Mouse (Mus musculus) MEL (cell line): ENCODE measurements around the gene Mpzl1. TPM values are rescaled to one million over a fixed set of nuclear protein-coding genes. Genes with fewer than 3 reads are reported as not detected.

Source experiments
- DNase-seq: peaks from one replicate; pipeline ENCODE4 v3.0.0; 2011; ENCODE audit warnings: low read depth, low spot score
- H3K27ac ChIP-seq: 2 replicates; pipeline ENCODE4 v1.5.1; 2012; ENCODE audit warnings: low read depth, mild to moderate bottlenecking, control low read depth, low read length, moderate library complexity; ENCODE audit not compliant: control insufficient read depth
- H3K27me3 ChIP-seq, 2 experiments: fragments of 150-350 bp in 1 of 2; sonication (generic) in 1 of 2; 2 replicates each; pipeline ENCODE4 v1.6.1; 2012; ENCODE audit warnings: low read length in 2 of 2, mild to moderate bottlenecking in 2 of 2, improper control_type of control experiment in 1 of 2, moderate library complexity in 1 of 2; ENCODE audit not compliant: insufficient read depth in 2 of 2, control insufficient read depth in 1 of 2
- H3K36me3 ChIP-seq, 2 experiments: 2 replicates each; pipeline ENCODE4 v1.6.1; 2012 to 2014; ENCODE audit warnings: low read length in 2 of 2, improper control_type of control experiment in 1 of 2, inconsistent platforms in 1 of 2, mild to moderate bottlenecking in 1 of 2; ENCODE audit not compliant: insufficient read depth in 2 of 2, control insufficient read depth in 1 of 2
- H3K4me1 ChIP-seq, 2 experiments: fragments of 150-350 bp in 1 of 2; sonication (generic) in 1 of 2; 2 replicates each; pipeline ENCODE4 v1.6.1; 2012; ENCODE audit warnings: low read length in 2 of 2, improper control_type of control experiment in 1 of 2, mild to moderate bottlenecking in 1 of 2; ENCODE audit not compliant: insufficient read depth in 2 of 2, control insufficient read depth in 1 of 2
- H3K4me3 ChIP-seq, 2 experiments: fragments of 150-350 bp in 1 of 2; sonication (generic) in 1 of 2; 2 replicates each; pipeline ENCODE4 v1.5.1; 2012; ENCODE audit warnings: low read depth in 2 of 2, low read length in 2 of 2, mild to moderate bottlenecking in 2 of 2, moderate library complexity in 2 of 2, control low read depth in 1 of 2, improper control_type of control experiment in 1 of 2; ENCODE audit not compliant: control insufficient read depth in 1 of 2, insufficient read depth in 1 of 2
- H3K79me2 ChIP-seq: 2 replicates; pipeline ENCODE4 v1.6.1; 2012; ENCODE audit warnings: mild to moderate bottlenecking, low read length, moderate library complexity; ENCODE audit not compliant: control insufficient read depth, poor library complexity, insufficient read depth
- H3K9ac ChIP-seq: 2 replicates; pipeline ENCODE4 v1.6.1; 2012; ENCODE audit warnings: low read depth, mild to moderate bottlenecking, control low read depth, low read length, moderate library complexity; ENCODE audit not compliant: control insufficient read depth, poor library complexity, severe bottlenecking
- H3K9me3 ChIP-seq: fragments of 150-350 bp; sonication (generic); replicated peaks from 2 replicates; pipeline ENCODE4 v1.6.1; 2012; ENCODE audit warnings: mild to moderate bottlenecking, low read length, improper control_type of control experiment, moderate library complexity; ENCODE audit not compliant: insufficient read depth
- CHD1 ChIP-seq: IDR thresholded peaks from 2 replicates; pipeline ENCODE4 v1.6.1; 2012; ENCODE audit warnings: low read depth, mild to moderate bottlenecking, inconsistent platforms, low read length, improper control_type of control experiment
- CHD2 ChIP-seq: IDR thresholded peaks from 2 replicates; pipeline ENCODE4 v1.6.1; 2011; ENCODE audit warnings: low read length, improper control_type of control experiment
- CTCF ChIP-seq, 3 experiments: IDR thresholded peaks in 2 of 3; conservative IDR thresholded peaks in 1 of 3; 2 replicates each; pipeline ENCODE4 v1.5.1; 2011 to 2012; ENCODE audit warnings: low read length in 3 of 3, low read depth in 2 of 3, mild to moderate bottlenecking in 2 of 3, improper control_type of control experiment in 1 of 3, inconsistent platforms in 1 of 3, mixed read lengths in 1 of 3, moderate library complexity in 1 of 3; ENCODE audit not compliant: control insufficient read depth in 1 of 3, insufficient read depth in 1 of 3, poor library complexity in 1 of 3, severe bottlenecking in 1 of 3
- E2F4 ChIP-seq: IDR thresholded peaks from 2 replicates; pipeline ENCODE4 v1.6.1; 2011; ENCODE audit warnings: low read depth, low read length, improper control_type of control experiment, borderline replicate concordance
- ELF1 ChIP-seq: IDR thresholded peaks from 2 replicates; pipeline ENCODE4 v1.6.1; 2014; ENCODE audit warnings: low read depth, mild to moderate bottlenecking, inconsistent platforms, low read length, improper control_type of control experiment, moderate library complexity
- EP300 ChIP-seq, 2 experiments: IDR thresholded peaks; 2 replicates each; pipeline ENCODE4 v1.6.1; 2011; ENCODE audit warnings: improper control_type of control experiment in 2 of 2, low read length in 2 of 2, low read depth in 1 of 2, mild to moderate bottlenecking in 1 of 2
- ETS1 ChIP-seq: IDR thresholded peaks from 2 replicates; pipeline ENCODE4 v1.6.1; 2012; ENCODE audit warnings: low read depth, mild to moderate bottlenecking, inconsistent platforms, low read length, improper control_type of control experiment, moderate library complexity
- GATA1 ChIP-seq: IDR thresholded peaks from 2 replicates; pipeline ENCODE4 v1.6.1; 2011; ENCODE audit warnings: low read depth, low read length, improper control_type of control experiment
- JUND ChIP-seq: IDR thresholded peaks from 2 replicates; pipeline ENCODE4 v1.6.1; 2011; ENCODE audit warnings: low read depth, mild to moderate bottlenecking, improper control_type of control experiment, low read length
- MAX ChIP-seq: IDR thresholded peaks from 2 replicates; pipeline ENCODE4 v1.6.1; 2011; ENCODE audit warnings: low read length, improper control_type of control experiment
- MAZ ChIP-seq: IDR thresholded peaks from 2 replicates; pipeline ENCODE4 v1.6.1; 2012; ENCODE audit warnings: low read depth, mild to moderate bottlenecking, inconsistent platforms, low read length, improper control_type of control experiment
- MEF2A ChIP-seq: IDR thresholded peaks from 2 replicates; pipeline ENCODE4 v1.6.1; 2014; ENCODE audit warnings: low read depth, mild to moderate bottlenecking, inconsistent platforms, low read length, improper control_type of control experiment; ENCODE audit not compliant: poor library complexity, insufficient replicate concordance, severe bottlenecking; ENCODE audit errors: extremely low read depth
- MXI1 ChIP-seq: IDR thresholded peaks from 2 replicates; pipeline ENCODE4 v1.6.1; 2011; ENCODE audit warnings: mild to moderate bottlenecking, low read depth, low read length, improper control_type of control experiment
- MYB ChIP-seq: IDR thresholded peaks from 2 replicates; pipeline ENCODE4 v1.6.1; 2011; ENCODE audit warnings: mild to moderate bottlenecking, low read depth, low read length, improper control_type of control experiment
- MYC ChIP-seq: IDR thresholded peaks from 2 replicates; pipeline ENCODE4 v1.6.1; 2011; ENCODE audit warnings: low read depth, mild to moderate bottlenecking, low read length, improper control_type of control experiment, moderate library complexity
- NELFE ChIP-seq: IDR thresholded peaks from 2 replicates; pipeline ENCODE4 v1.6.1; 2011; ENCODE audit warnings: low read depth, low read length, improper control_type of control experiment
- NRF1 ChIP-seq: IDR thresholded peaks from 2 replicates; pipeline ENCODE4 v1.6.1; 2014; ENCODE audit warnings: low read depth, mild to moderate bottlenecking, inconsistent platforms, low read length, improper control_type of control experiment, moderate library complexity; ENCODE audit not compliant: poor library complexity, insufficient read depth, severe bottlenecking
- RAD21 ChIP-seq: IDR thresholded peaks from 2 replicates; pipeline ENCODE4 v1.6.1; 2011; ENCODE audit warnings: mild to moderate bottlenecking, low read depth, low read length, improper control_type of control experiment
- RCOR1 ChIP-seq: IDR thresholded peaks from 2 replicates; pipeline ENCODE4 v1.6.1; 2012; ENCODE audit warnings: low read depth, mild to moderate bottlenecking, inconsistent platforms, low read length, improper control_type of control experiment
- SIN3A ChIP-seq: IDR thresholded peaks from 2 replicates; pipeline ENCODE4 v1.6.1; 2012; ENCODE audit warnings: low read length, improper control_type of control experiment, inconsistent platforms
- SMC3 ChIP-seq: IDR thresholded peaks from 2 replicates; pipeline ENCODE4 v1.6.1; 2011; ENCODE audit warnings: low read depth, low read length, improper control_type of control experiment
- TAL1 ChIP-seq: IDR thresholded peaks from 2 replicates; pipeline ENCODE4 v1.6.1; 2012; ENCODE audit warnings: mild to moderate bottlenecking, inconsistent platforms, low read length, moderate library complexity, mixed read lengths
- TBP ChIP-seq: IDR thresholded peaks from 2 replicates; pipeline ENCODE4 v1.8.0; 2011; ENCODE audit warnings: low read depth, low read length, improper control_type of control experiment
- TCF12 ChIP-seq: IDR thresholded peaks from 2 replicates; pipeline ENCODE4 v1.6.1; 2014; ENCODE audit warnings: low read depth, mild to moderate bottlenecking, inconsistent platforms, low read length, improper control_type of control experiment, moderate library complexity
- USF1 ChIP-seq: IDR thresholded peaks from 2 replicates; pipeline ENCODE4 v1.6.1; 2014; ENCODE audit warnings: low read depth, mild to moderate bottlenecking, inconsistent platforms, low read length, improper control_type of control experiment, moderate library complexity
- USF2 ChIP-seq, 2 experiments: IDR thresholded peaks; 2 replicates each; pipeline ENCODE4 v1.6.1; 2011 to 2012; ENCODE audit warnings: improper control_type of control experiment in 2 of 2, low read length in 2 of 2, borderline replicate concordance in 1 of 2, inconsistent platforms in 1 of 2, low read depth in 1 of 2, mild to moderate bottlenecking in 1 of 2; ENCODE audit not compliant: insufficient read depth in 1 of 2
- ZKSCAN1 ChIP-seq: IDR thresholded peaks from 2 replicates; pipeline ENCODE4 v1.6.1; 2012; ENCODE audit warnings: low read depth, mild to moderate bottlenecking, inconsistent platforms, low read length, improper control_type of control experiment, moderate library complexity
- ZMIZ1 ChIP-seq: IDR thresholded peaks from 2 replicates; pipeline ENCODE4 v1.6.1; 2012; ENCODE audit warnings: low read depth, mild to moderate bottlenecking, inconsistent platforms, low read length, improper control_type of control experiment, moderate library complexity
- polyA plus RNA-seq, 2 experiments: library from polyadenylated mRNA; stranded (reverse) in 1 of 2; unstranded in 1 of 2; fragments of >175 nt in 1 of 2; fragments of >200 nt in 1 of 2; gene quantifications; 2 replicates each; pipeline versions ENCODE4 v1.2.1 to v1.2.4; 2012; ENCODE audit warnings: low replicate concordance in 2 of 2, low read depth in 1 of 2; ENCODE audit not compliant: insufficient read length in 2 of 2, insufficient read depth in 1 of 2, missing spikeins in 1 of 2
- total RNA-seq: library from RNA; depleted of rRNA; stranded (reverse); fragments of 300-350 nt; gene quantifications from 2 replicates; pipeline ENCODE4 v1.2.3, GENCODE M21; 2012

The Mpzl1 gene
- total and polyA plus RNA-seq, 3 experiments, result 3.2 to 19.8 TPM; not detected in 1

DNA sequence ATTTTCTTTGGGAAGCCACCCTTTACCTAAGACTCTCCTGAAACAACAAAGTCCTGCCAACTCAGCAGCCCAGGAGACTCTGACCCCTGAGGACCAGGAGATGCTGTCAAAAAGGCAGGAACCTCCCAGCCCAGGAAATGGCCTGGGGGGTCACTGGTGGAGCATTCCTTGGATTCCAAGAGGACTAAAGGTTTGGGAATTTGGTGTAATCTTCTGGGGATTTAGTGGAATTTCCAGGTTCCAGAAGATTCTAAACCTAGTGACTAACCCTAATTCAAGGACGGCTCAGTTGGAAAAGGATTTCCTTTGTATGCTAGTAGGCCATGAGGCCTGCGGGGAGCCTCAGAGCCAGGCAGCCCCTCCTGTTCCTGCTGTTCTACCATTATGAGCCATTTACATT lies 18.2 kb upstream of the Mpzl1 start:
- Histone ChIP-seq H3K4me3 (no peak overlapping the region), H3K9me3 (no peaks in the 10 kb centered on the region), H3K27me3 (no peaks in the 10 kb centered on the region), H3K9ac (no peak overlapping the region), H3K79me2 (no peaks in the 10 kb centered on the region)
- no peak for DNase-seq
- TF ChIP-seq E2F4 (no peak), MAX (no peak), RCOR1 (no peak), NELFE (no peak), TBP (no peak), ZKSCAN1 (no peak), RAD21 (no peak), SIN3A (no peak), ZMIZ1 (no peak), MXI1 (no peak), TAL1 (no peak), JUND (no peak), USF1 (no peak), CHD2 (no peak), MYB (no peak), CHD1 (no peak), ETS1 (no peak), CTCF (IDR thresholded peaks at IDR 0.05 in 2 of 3, conservative IDR thresholded peaks at IDR 0.05 in 1 of 3; ENCODE audit: control insufficient read depth in 1 of 3, insufficient read depth in 1 of 3, low read depth in 2 of 3, low read length in 3 of 3, poor library complexity in 1 of 3, severe bottlenecking in 1 of 3) (no peak)
- TF ChIP-seq, all 39 proteins: peak for 0
- H3K4me1 ChIP-seq, result peaks cover 0 to 19% of the 10 kb centered on the region in 2 experiments; a peak in 3 of 4 replicates
- H3K27ac ChIP-seq, result no peak overlapping the region
- H3K36me3 ChIP-seq, result peaks cover 0 to 12% of the 10 kb centered on the region in 2 experiments; a peak in 2 of 4 replicates

DNA sequence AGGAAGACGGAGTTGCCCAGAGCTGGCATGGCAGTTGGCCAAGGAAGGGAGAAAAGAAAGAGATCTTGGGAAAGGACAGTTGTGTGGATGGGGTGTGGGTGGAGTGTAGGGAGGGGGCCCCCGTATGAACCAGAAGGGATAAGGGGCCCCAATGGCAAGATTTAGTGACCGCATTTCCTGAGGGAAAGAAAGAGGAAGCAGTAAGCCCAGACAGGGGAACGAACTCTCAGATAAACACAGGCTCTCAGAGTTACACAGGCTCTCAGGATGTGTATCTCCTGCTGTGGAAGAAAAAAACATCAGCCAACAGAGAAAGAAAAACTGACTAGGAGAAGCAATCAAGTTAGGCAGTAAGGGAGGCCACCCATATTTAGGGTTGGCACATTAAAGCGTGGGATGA lies 16.8 kb upstream of the Mpzl1 start:
- H3K79me2 ChIP-seq, result no peaks in the 10 kb centered on the region
- no peak overlapping the region for H3K4me3 ChIP-seq
- peaks cover 0 to 19% of the 10 kb centered on the region in 2 experiments; a peak in 3 of 4 replicates for H3K4me1 ChIP-seq
- H3K9me3 ChIP-seq, result no peaks in the 10 kb centered on the region
- H3K27me3 ChIP-seq, result no peaks in the 10 kb centered on the region
- peaks cover 0 to 12% of the 10 kb centered on the region in 2 experiments; a peak in 2 of 4 replicates for H3K36me3 ChIP-seq
- H3K9ac ChIP-seq, result no peak overlapping the region
- TF ChIP-seq MAZ (no peak), USF2 (IDR thresholded peaks at IDR 0.05; ENCODE audit: borderline replicate concordance in 1 of 2, insufficient read depth in 1 of 2, low read depth in 1 of 2, low read length in 2 of 2) (no peak), RCOR1 (peak; percentile 25; the same call in 1 of the 2 replicates), CHD2 (no peak), EP300 (IDR thresholded peaks at IDR 0.05; ENCODE audit: low read depth in 1 of 2, low read length in 2 of 2) (peak in 1 of 2 experiments; percentile 47; a peak in 2 of 4 replicates), ELF1 (no peak), MYC (no peak), TCF12 (0 out of 2 replicates have a peak, but pooled peaks have one; percentile 7), ZMIZ1 (no peak), SMC3 (no peak), ZKSCAN1 (no peak), RAD21 (no peak), MEF2A (no peak), NRF1 (no peak), GATA1 (peak; percentile 23; the same call in 1 of the 2 replicates)
- peak; percentile 58 for DNase-seq
- H3K27ac ChIP-seq, result peak overlapping the region; percentile 21; the same call in 1 of the 2 replicates
